Mouse (Mus musculus) kidney, embryonic 16.5 days (tissue): ENCODE results near the gene 9230112D13Rik. TPM values are rescaled to one million over a fixed set of nuclear protein-coding genes. Genes with fewer than 3 reads are reported as not detected.

Source experiments
- ATAC-seq: fragments of 200-750 bp; cut with Nextera tagmentation; 2 replicates; pipeline ENCODE4 v1.8.0; 2017; ENCODE audit warnings: moderate TSS enrichment; ENCODE audit not compliant: low FRiP score, low TSS enrichment
- H3K27ac ChIP-seq: fragments of 300-500 bp; sonication (generic); 2 replicates; pipeline ENCODE4 v1.5.1; 2014; ENCODE audit warnings: low read length
- H3K27me3 ChIP-seq: fragments of 300-500 bp; sonication (generic); 2 replicates; pipeline ENCODE4 v1.6.1; 2014; ENCODE audit warnings: low read length, control low read depth, mixed read lengths; ENCODE audit not compliant: insufficient read depth
- H3K36me3 ChIP-seq: fragments of 300-500 bp; sonication (generic); 2 replicates; pipeline ENCODE4 v1.6.1; 2014; ENCODE audit warnings: low read length, control low read depth, mixed read lengths; ENCODE audit not compliant: insufficient read depth
- H3K4me1 ChIP-seq: fragments of 300-500 bp; sonication (generic); 2 replicates; pipeline ENCODE4 v1.6.1; 2014; ENCODE audit warnings: low read length, control low read depth, mixed read lengths; ENCODE audit not compliant: insufficient read depth
- H3K4me2 ChIP-seq: fragments of 300-500 bp; sonication (generic); replicated peaks from 2 replicates; pipeline ENCODE4 v1.6.1; 2014; ENCODE audit warnings: low read depth, low read length
- H3K4me3 ChIP-seq: fragments of 300-500 bp; sonication (generic); 2 replicates; pipeline ENCODE4 v1.5.1; 2014; ENCODE audit warnings: mild to moderate bottlenecking, low read length
- H3K9ac ChIP-seq: fragments of 300-500 bp; sonication (generic); replicated peaks from 2 replicates; pipeline ENCODE4 v1.6.1; 2014; ENCODE audit warnings: low read length
- H3K9me3 ChIP-seq: fragments of 300-500 bp; sonication (generic); 2 replicates; pipeline ENCODE4 v1.6.1; 2016; ENCODE audit warnings: low read length, control low read depth
- WGBS: fragments of 180-500 bp; shearing (Covaris S2); extraction: QIAGEN DNeasy Blood & Tissue Kit; methylation state at CpG from one replicate; pipeline ENCODE4 v1.1.7; 2014; 5-methylcytosine and 5-hydroxymethylcytosine counted together
- polyA plus RNA-seq: library from polyadenylated mRNA; unstranded; fragments of >200 nt; fragmentation: Nextera tagmentation; extraction: Ambion mirVana; gene quantifications from 2 replicates; pipeline ENCODE4 v1.2.1, GENCODE M21; 2015

9230112D13Rik gene
- polyA plus RNA-seq, 1 experiment from 2014 or later = not detected

GRCm38 (mm10) chr14:34515860-34516259 lies 6.7 kb downstream of the 9230112D13Rik start:
- no peak for ATAC-seq
- H3K36me3 ChIP-seq = no peaks in the 10 kb centered on the region
- peaks cover 7% of the 10 kb centered on the region; the same call in 1 of the 2 replicates for H3K27me3 ChIP-seq
- no peak overlapping the region for H3K27ac ChIP-seq
- H3K4me1 ChIP-seq = no peaks in the 10 kb centered on the region
- no peak overlapping the region for H3K4me3 ChIP-seq
- H3K9me3 ChIP-seq = no peaks in the 10 kb centered on the region
- H3K4me2 ChIP-seq = no peak overlapping the region
- H3K9ac ChIP-seq = no peak overlapping the region
- 75% methylated on average over 5 of the region's 5 CpGs for WGBS

GRCm38 (mm10) chr14:34514120-34514519 lies 8.5 kb downstream of the 9230112D13Rik start:
- no peak for ATAC-seq
- Histone ChIP-seq H3K4me2 (no peak overlapping the region), H3K36me3 (no peaks in the 10 kb centered on the region), H3K4me3 (no peak overlapping the region), H3K27me3 (peaks cover 4% of the 10 kb centered on the region; the same call in 1 of the 2 replicates), H3K27ac (no peak overlapping the region), H3K9me3 (no peaks in the 10 kb centered on the region), H3K9ac (no peak overlapping the region), H3K4me1 (no peaks in the 10 kb centered on the region)
- 50% methylated on average over 6 of the region's 6 CpGs for WGBS

DNA sequence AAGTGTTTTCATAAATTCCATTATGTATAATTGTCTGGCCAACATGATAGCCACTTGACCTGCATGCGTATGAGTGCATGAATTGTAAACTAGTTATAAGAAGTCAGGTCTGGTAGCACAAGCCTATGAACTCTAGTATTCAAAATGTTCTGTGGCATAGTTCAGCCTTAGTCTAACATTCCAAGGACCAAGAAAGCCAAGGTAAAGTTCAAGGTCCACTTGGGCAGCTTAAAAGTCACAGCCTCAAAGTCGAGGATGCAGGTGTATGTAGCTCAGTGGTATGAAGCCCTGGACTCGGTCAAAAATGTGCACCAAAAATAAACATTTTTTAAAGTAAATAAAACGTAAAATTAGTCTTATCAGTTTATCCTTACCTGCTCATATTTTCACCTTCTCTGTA lies 10.0 kb downstream of the 9230112D13Rik start:
- Histone ChIP-seq H3K36me3 (no peaks in the 10 kb centered on the region), H3K9ac (no peak overlapping the region), H3K4me2 (no peak overlapping the region), H3K4me1 (peaks cover 8% of the 10 kb centered on the region), H3K27me3 (peaks cover 4% of the 10 kb centered on the region; the same call in 1 of the 2 replicates), H3K9me3 (no peaks in the 10 kb centered on the region), H3K4me3 (no peak overlapping the region), H3K27ac (no peak overlapping the region)
- 78% methylated on average over 4 of the region's 4 CpGs for WGBS
- ATAC-seq = no peak

DNA sequence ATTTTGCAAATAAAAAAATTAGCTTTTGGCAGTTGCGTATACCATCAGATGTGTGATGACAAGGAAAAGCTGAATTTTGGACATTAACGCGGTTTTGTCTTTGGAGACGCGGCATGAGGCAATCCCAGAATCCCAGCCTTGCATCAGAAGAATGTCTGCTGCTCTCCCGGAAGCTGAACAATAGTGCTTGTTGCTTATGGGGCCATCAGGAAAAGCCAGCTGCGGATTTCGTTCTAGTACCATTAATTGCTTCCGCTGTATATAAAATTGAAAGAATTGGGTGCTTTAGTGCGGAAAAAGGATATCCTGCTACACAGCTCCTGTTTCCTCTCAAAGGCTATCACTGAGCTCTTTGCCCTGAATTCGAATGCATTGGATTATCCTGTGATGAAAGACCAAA lies 10.7 kb downstream of the 9230112D13Rik start:
- no peak overlapping the region for H3K27ac ChIP-seq
- peaks cover 8% of the 10 kb centered on the region for H3K4me1 ChIP-seq
- H3K4me3 ChIP-seq = no peak overlapping the region
- ATAC-seq = no peak
- WGBS = 73% methylated on average over 11 of the region's 11 CpGs
- H3K36me3 ChIP-seq = no peaks in the 10 kb centered on the region
- H3K27me3 ChIP-seq = peaks cover 4% of the 10 kb centered on the region; the same call in 1 of the 2 replicates
- no peaks in the 10 kb centered on the region for H3K9me3 ChIP-seq
- no peak overlapping the region for H3K4me2 ChIP-seq
- H3K9ac ChIP-seq = no peak overlapping the region

- H3K27ac ChIP-seq = no peak overlapping the region
- H3K27me3 ChIP-seq = no peaks in the 10 kb centered on the region; the same call in 1 of the 2 replicates
- no peak for ATAC-seq
- H3K4me1 ChIP-seq = peaks cover 8% of the 10 kb centered on the region
- no peaks in the 10 kb centered on the region for H3K36me3 ChIP-seq
- H3K9ac ChIP-seq = no peak overlapping the region
- no peak overlapping the region for H3K4me3 ChIP-seq
- H3K4me2 ChIP-seq = no peak overlapping the region
- WGBS = 26% methylated on average over 7 of the region's 7 CpGs
- H3K9me3 ChIP-seq = no peaks in the 10 kb centered on the region
These were observed 13.7 kb downstream of the 9230112D13Rik start for GRCm38 (mm10) chr14:34508842-34509439.

DNA sequence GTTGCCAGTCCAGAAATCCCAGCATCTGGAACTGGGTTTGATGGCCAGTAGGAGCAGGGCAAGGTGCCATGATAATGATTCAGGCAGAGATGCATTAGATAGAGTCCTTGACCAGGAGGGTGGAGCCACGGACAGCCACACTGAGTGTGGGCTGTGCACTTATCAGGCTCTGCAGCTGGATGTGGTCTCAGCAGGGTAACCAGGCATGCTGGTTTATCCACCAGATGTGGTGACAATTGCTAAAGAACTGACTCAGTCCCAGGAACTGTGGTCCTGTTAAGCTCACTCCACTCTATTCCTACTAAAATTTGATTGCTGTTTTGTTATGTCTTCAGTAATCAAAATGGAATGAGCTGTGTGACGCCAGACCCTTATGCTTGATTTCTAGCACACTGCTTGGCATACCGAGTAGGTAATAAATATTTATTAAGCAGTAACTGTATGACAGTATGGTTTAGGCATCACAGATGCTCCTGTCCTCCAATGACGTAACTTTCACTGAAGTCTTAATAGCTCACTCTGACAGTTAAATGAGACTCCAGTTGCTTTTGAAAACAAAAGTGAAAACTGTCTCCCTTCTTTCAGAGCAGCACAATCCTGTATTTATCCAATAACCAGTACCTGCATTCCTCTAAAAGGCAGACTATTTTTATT lies 14.3 kb downstream of the 9230112D13Rik start:
- 0 out of 2 replicates have a peak, but pooled peaks have one; percentile 22 for ATAC-seq
- Histone ChIP-seq H3K27ac (no peak overlapping the region), H3K9me3 (no peaks in the 10 kb centered on the region), H3K9ac (no peak overlapping the region), H3K4me1 (peaks cover 8% of the 10 kb centered on the region), H3K4me3 (no peak overlapping the region), H3K27me3 (no peaks in the 10 kb centered on the region; the same call in 1 of the 2 replicates), H3K4me2 (no peak overlapping the region), H3K36me3 (no peaks in the 10 kb centered on the region)
- WGBS = 41% methylated on average over 4 of the region's 4 CpGs

- Histone ChIP-seq H3K9ac (no peak overlapping the region), H3K9me3 (no peaks in the 10 kb centered on the region), H3K27ac (no peak overlapping the region), H3K4me2 (no peak overlapping the region), H3K27me3 (no peaks in the 10 kb centered on the region; the same call in 1 of the 2 replicates), H3K4me3 (no peak overlapping the region), H3K4me1 (peaks cover 10% of the 10 kb centered on the region), H3K36me3 (no peaks in the 10 kb centered on the region)
- ATAC-seq = no peak
- WGBS = 71% methylated on average over 7 of the region's 7 CpGs
These were observed 17.3 kb downstream of the 9230112D13Rik start for GRCm38 (mm10) chr14:34505309-34505708.

- H3K9me3 ChIP-seq = no peaks in the 10 kb centered on the region
- no peak overlapping the region for H3K9ac ChIP-seq
- no peaks in the 10 kb centered on the region; the same call in 1 of the 2 replicates for H3K27me3 ChIP-seq
- no peak overlapping the region for H3K4me3 ChIP-seq
- no peak for ATAC-seq
- H3K4me2 ChIP-seq = no peak overlapping the region
- WGBS = 91% methylated on average over 5 of the region's 5 CpGs
- H3K27ac ChIP-seq = no peak overlapping the region
- H3K36me3 ChIP-seq = no peaks in the 10 kb centered on the region
- H3K4me1 ChIP-seq = peaks cover 19% of the 10 kb centered on the region
These were observed 18.2 kb downstream of the 9230112D13Rik start for GRCm38 (mm10) chr14:34504377-34504776.

GRCm38 (mm10) chr14:34503759-34504158 lies 18.8 kb downstream of the 9230112D13Rik start:
- WGBS = 65% methylated on average over 6 of the region's 6 CpGs
- Histone ChIP-seq H3K36me3 (no peaks in the 10 kb centered on the region), H3K4me3 (peak overlapping the region; percentile 91; the same call in 1 of the 2 replicates), H3K27ac (peak overlapping the region; percentile 45; the same call in 1 of the 2 replicates), H3K9ac (peak overlapping the region; percentile 42; the same call in 1 of the 2 replicates), H3K4me1 (peaks cover 22% of the 10 kb centered on the region), H3K9me3 (no peaks in the 10 kb centered on the region), H3K4me2 (peak overlapping the region; percentile 69), H3K27me3 (no peaks in the 10 kb centered on the region; the same call in 1 of the 2 replicates)
- ATAC-seq = no peak

DNA sequence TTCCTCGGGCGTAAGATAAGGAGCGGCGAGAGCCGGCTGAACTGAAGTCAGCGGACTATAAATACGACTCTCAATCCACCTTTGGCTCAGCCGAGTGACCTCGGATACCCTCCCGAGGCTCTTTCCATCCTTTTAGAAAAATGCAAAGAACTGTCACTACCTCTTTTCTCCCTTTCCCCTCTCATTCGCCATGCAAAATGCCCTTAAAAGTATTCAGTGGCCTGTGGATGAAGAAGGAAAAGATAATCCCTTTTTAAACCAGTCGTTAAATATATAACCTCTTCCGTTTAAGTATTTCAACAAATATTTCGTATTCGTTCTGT lies 19.3 kb downstream of the 9230112D13Rik start, which contains the start of gene Bmpr1a:
Gene Bmpr1a (minus strand): TSS at position 17 of the 323 bp plus-strand sequence.
- peak within 1 kb of the TSS; percentile 98 for H3K27ac ChIP-seq
- H3K9ac ChIP-seq = peak within 1 kb of the TSS; percentile 99
- H3K4me1 ChIP-seq = peaks cover 24% of the 10 kb centered on the region
- H3K9me3 ChIP-seq = no peaks in the 10 kb centered on the region
- H3K27me3 ChIP-seq = no peaks in the 10 kb centered on the region; the same call in 1 of the 2 replicates
- peak within 1 kb of the TSS; percentile 91 for H3K4me3 ChIP-seq
- ATAC-seq = no peak
- H3K4me2 ChIP-seq = peak within 1 kb of the TSS; percentile 69
- WGBS = 6% methylated on average over 15 of the region's 15 CpGs
- H3K36me3 ChIP-seq = no peaks in the 10 kb centered on the region
